Mouse (Mus musculus) ovary, postnatal 36 days (tissue): ENCODE results near the gene Dok3.

ENCODE experiments used
- DNase-seq: peaks from one replicate; pipeline ENCODE4 v3.0.0; 2022; ENCODE audit warnings: low spot score, mixed read lengths

Gene Dok3

GRCm38 (mm10) chr13:55476256-55476655 lies 52.8 kb downstream of the Dok3 start:
- DNase-seq, result no peak

- no peak for DNase-seq
These were observed 53.3 kb downstream of the Dok3 start for GRCm38 (mm10) chr13:55475750-55476149.

GRCm38 (mm10) chr13:55474621-55475069 lies 54.5 kb downstream of the Dok3 start:
- no peak for DNase-seq

- no peak for DNase-seq
These were observed 55.1 kb downstream of the Dok3 start for GRCm38 (mm10) chr13:55473961-55474360.
